Mouse (Mus musculus): ENCODE data around the gene Mgat4d. TPM values are rescaled to one million over a fixed set of nuclear protein-coding genes. Genes with fewer than 3 reads are reported as not detected.

Gene Mgat4d
- total and polyA plus RNA-seq, 3 experiments = not detected

GRCm38 (mm10) chr8:83327889-83328288 lies 20.4 kb upstream of the Mgat4d start:
- H3K27ac ChIP-seq (ENCODE audit: control insufficient read depth, low read depth, low read length) = no peak overlapping the region
- TF ChIP-seq MAX (IDR thresholded peaks at IDR 0.05; ENCODE audit: low read length) = no peak
- TF ChIP-seq E2F4 (IDR thresholded peaks at IDR 0.05; ENCODE audit: borderline replicate concordance, low read depth, low read length) = no peak
- TF ChIP-seq TAL1 (IDR thresholded peaks at IDR 0.05; ENCODE audit: low read length) = no peak
- no peak for TF ChIP-seq KAT2A (conservative IDR thresholded peaks at IDR 0.05; ENCODE audit: low read depth, low read length)
- TF ChIP-seq ETS1 (IDR thresholded peaks at IDR 0.05; ENCODE audit: low read depth, low read length) = no peak
- TF ChIP-seq MYC (IDR thresholded peaks at IDR 0.05; ENCODE audit: low read depth, low read length) = no peak
- no peak for TF ChIP-seq NRF1 (IDR thresholded peaks at IDR 0.05; ENCODE audit: insufficient read depth, low read depth, low read length, poor library complexity, severe bottlenecking)
- TF ChIP-seq ZKSCAN1 (IDR thresholded peaks at IDR 0.05; ENCODE audit: low read depth, low read length) = no peak
- TF ChIP-seq ELF1 (IDR thresholded peaks at IDR 0.05; ENCODE audit: low read depth, low read length) = no peak
- no peak for TF ChIP-seq CHD1 (IDR thresholded peaks at IDR 0.05; ENCODE audit: low read depth, low read length)
- TF ChIP-seq HCFC1 (IDR thresholded peaks at IDR 0.05; ENCODE audit: low read depth, low read length) = no peak
- no peak for TF ChIP-seq MAFK (IDR thresholded peaks at IDR 0.05; ENCODE audit: borderline replicate concordance, low read depth, low read length)
- TF ChIP-seq SIN3A (IDR thresholded peaks at IDR 0.05; ENCODE audit: low read length) = no peak
- no peak for TF ChIP-seq ZNF384 (IDR thresholded peaks at IDR 0.05; ENCODE audit: low read depth, low read length)
- no peak for TF ChIP-seq EP300 (IDR thresholded peaks at IDR 0.05; ENCODE audit: low read depth in 1 of 2, low read length in 2 of 2)
- no peak for TF ChIP-seq CTCF (IDR thresholded peaks at IDR 0.05 in 2 of 3, conservative IDR thresholded peaks at IDR 0.05 in 1 of 3; ENCODE audit: control insufficient read depth in 1 of 3, insufficient read depth in 1 of 3, low read depth in 2 of 3, low read length in 3 of 3, poor library complexity in 1 of 3, severe bottlenecking in 1 of 3)
- no peak for TF ChIP-seq SMC3 (IDR thresholded peaks at IDR 0.05; ENCODE audit: low read depth, low read length)
- TF ChIP-seq BHLHE40 (IDR thresholded peaks at IDR 0.05; ENCODE audit: borderline replicate concordance, low read depth, low read length) = no peak
- TF ChIP-seq MEF2A (IDR thresholded peaks at IDR 0.05; ENCODE audit: extremely low read depth, insufficient replicate concordance, low read depth, low read length, poor library complexity, severe bottlenecking) = no peak
- no peak for TF ChIP-seq UBTF (IDR thresholded peaks at IDR 0.05; ENCODE audit: borderline replicate concordance, insufficient read depth, low read depth, low read length)
- DNase-seq (ENCODE audit: low read depth, low spot score) = no peak
- no peak overlapping the region for H3K9ac ChIP-seq (ENCODE audit: control insufficient read depth, low read depth, low read length, poor library complexity, severe bottlenecking)
- 0 out of 4 replicates have a peak, but pooled peaks cover 0 to 2% of the 10 kb centered on the region in 2 experiments for H3K4me1 ChIP-seq (ENCODE audit: control insufficient read depth in 1 of 2, insufficient read depth in 2 of 2, low read length in 2 of 2)
- peaks cover 1 to 4% of the 10 kb centered on the region in 2 experiments; a peak in 2 of 4 replicates for H3K36me3 ChIP-seq (ENCODE audit: control insufficient read depth in 1 of 2, insufficient read depth in 2 of 2, low read length in 2 of 2)
- no peaks in the 10 kb centered on the region for H3K9me3 ChIP-seq (replicated peaks; ENCODE audit: insufficient read depth, low read length)
- H3K79me2 ChIP-seq (ENCODE audit: control insufficient read depth, insufficient read depth, low read length, poor library complexity) = peaks cover 5% of the 10 kb centered on the region
- no peak overlapping the region for H3K4me3 ChIP-seq (ENCODE audit: control insufficient read depth in 1 of 2, insufficient read depth in 1 of 2, low read depth in 2 of 2, low read length in 2 of 2)
- H3K27me3 ChIP-seq (ENCODE audit: control insufficient read depth in 1 of 2, insufficient read depth in 2 of 2, low read length in 2 of 2) = no peaks in the 10 kb centered on the region

- Histone ChIP-seq H3K4me1 (ENCODE audit: control insufficient read depth in 1 of 2, insufficient read depth in 2 of 2, low read length in 2 of 2) (0 out of 4 replicates have a peak, but pooled peaks cover 0 to 2% of the 10 kb centered on the region in 2 experiments), H3K79me2 (ENCODE audit: control insufficient read depth, insufficient read depth, low read length, poor library complexity) (peaks cover 5% of the 10 kb centered on the region), H3K27ac (ENCODE audit: control insufficient read depth, low read depth, low read length) (no peak overlapping the region), H3K36me3 (ENCODE audit: control insufficient read depth in 1 of 2, insufficient read depth in 2 of 2, low read length in 2 of 2) (peaks cover 1 to 4% of the 10 kb centered on the region in 2 experiments; a peak in 2 of 4 replicates), H3K27me3 (ENCODE audit: control insufficient read depth in 1 of 2, insufficient read depth in 2 of 2, low read length in 2 of 2) (peaks cover 1 to 2% of the 10 kb centered on the region in 2 experiments; a peak in 1 of 4 replicates), H3K9me3 (replicated peaks; ENCODE audit: insufficient read depth, low read length) (no peaks in the 10 kb centered on the region), H3K4me3 (ENCODE audit: control insufficient read depth in 1 of 2, insufficient read depth in 1 of 2, low read depth in 2 of 2, low read length in 2 of 2) (peak overlapping the region; percentile 81 to 88), H3K9ac (ENCODE audit: control insufficient read depth, low read depth, low read length, poor library complexity, severe bottlenecking) (peak overlapping the region; percentile 85)
- TF ChIP-seq SMC3 (IDR thresholded peaks at IDR 0.05; ENCODE audit: low read depth, low read length) (no peak), USF1 (IDR thresholded peaks at IDR 0.05; ENCODE audit: low read depth, low read length) (peak; percentile 51), MAZ (IDR thresholded peaks at IDR 0.05; ENCODE audit: low read depth, low read length) (no peak), MXI1 (IDR thresholded peaks at IDR 0.05; ENCODE audit: low read depth, low read length) (no peak), GATA1 (IDR thresholded peaks at IDR 0.05; ENCODE audit: low read depth, low read length) (no peak), SIN3A (IDR thresholded peaks at IDR 0.05; ENCODE audit: low read length) (no peak), ETS1 (IDR thresholded peaks at IDR 0.05; ENCODE audit: low read depth, low read length) (peak; percentile 29; the same call in 1 of the 2 replicates)
- no peak for DNase-seq (ENCODE audit: low read depth, low spot score)
Measured at GRCm38 (mm10) chr8:83331567-83331898, 16.7 kb upstream of the Mgat4d start.

All from MEL (cell line).